Mouse (Mus musculus): Measurements from ENCODE around the gene 4931428F04Rik.

DNA sequence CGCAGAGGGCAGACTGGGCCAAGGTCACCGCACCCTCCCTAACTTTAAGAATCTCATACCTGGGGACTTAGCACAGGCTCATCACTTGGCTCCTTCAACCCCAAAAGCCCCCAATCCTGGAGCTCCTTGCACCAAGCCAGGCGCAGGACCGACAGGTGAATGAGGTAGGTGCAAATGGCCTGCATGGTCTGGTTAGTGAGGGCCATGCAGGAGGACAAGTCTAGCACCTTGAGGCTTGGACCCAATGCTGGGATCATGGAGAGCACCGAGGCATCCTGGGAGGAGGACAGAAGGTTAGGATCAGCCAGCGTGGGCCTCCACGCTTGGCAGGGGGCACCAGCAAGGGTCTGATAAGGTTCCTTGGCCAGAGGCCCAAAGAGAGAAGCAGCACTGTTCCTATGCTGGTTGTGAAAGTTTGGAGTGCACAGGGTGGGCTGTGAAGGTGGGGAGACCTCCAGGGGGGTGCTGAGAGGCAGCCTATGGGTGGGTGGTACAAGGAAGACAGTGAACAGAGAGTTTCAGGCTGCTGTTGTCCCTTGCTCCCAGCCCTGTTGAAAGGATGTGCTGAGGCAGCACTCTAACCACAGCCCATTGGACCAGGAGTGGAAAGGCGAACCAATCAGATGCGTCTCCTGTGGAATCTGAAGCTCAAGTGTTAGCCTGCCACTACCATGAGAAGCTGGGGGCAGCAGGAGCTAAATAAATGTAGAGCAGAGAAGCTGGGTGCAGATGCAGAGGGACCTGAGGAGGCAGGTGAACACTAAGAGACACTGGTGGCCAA, 24.1 kb upstream of the 4931428F04Rik start:
- TF ChIP-seq CTCF (IDR thresholded peaks at IDR 0.05; ENCODE audit: low read depth, low read length) (no peak), POLR2A (IDR thresholded peaks at IDR 0.05; ENCODE audit: extremely low read depth, insufficient read depth, low read length) (no peak)
